Mouse (Mus musculus) lung, postnatal 0 days (tissue): ENCODE results near the gene Nelfb. TPM values are rescaled to one million over a fixed set of nuclear protein-coding genes. Genes with fewer than 3 reads are reported as not detected.

ENCODE experiments used
- ATAC-seq: fragments of 200-750 bp; cut with Nextera tagmentation; 2 replicates; pipeline ENCODE4 v1.8.0; 2017; ENCODE audit warnings: moderate library complexity
- DNase-seq: peaks from one replicate; pipeline ENCODE4 v3.0.0-alpha.2; 2016; ENCODE audit warnings: low spot score
- H3K27ac ChIP-seq: fragments of 300-500 bp; sonication (generic); 2 replicates; pipeline ENCODE4 v1.5.1; 2014; ENCODE audit warnings: antibody characterized with exemption, mild to moderate bottlenecking, low read length, mixed read lengths
- H3K27me3 ChIP-seq: fragments of 300-500 bp; sonication (generic); replicated peaks from 2 replicates; pipeline ENCODE4 v1.6.1; 2014; ENCODE audit warnings: low read length, mixed read lengths; ENCODE audit not compliant: insufficient read depth
- H3K36me3 ChIP-seq: fragments of 300-500 bp; sonication (generic); 2 replicates; pipeline ENCODE4 v1.6.1; 2014; ENCODE audit warnings: low read length, mixed read lengths; ENCODE audit not compliant: insufficient read depth
- H3K4me1 ChIP-seq: fragments of 300-500 bp; sonication (generic); 2 replicates; pipeline ENCODE4 v1.6.1; 2014; ENCODE audit warnings: antibody characterized with exemption, low read depth, low read length, mixed read lengths; ENCODE audit not compliant: insufficient read depth
- H3K4me2 ChIP-seq: fragments of 300-500 bp; sonication (generic); replicated peaks from 2 replicates; pipeline ENCODE4 v1.6.1; 2014; ENCODE audit warnings: low read depth, mild to moderate bottlenecking, low read length, moderate library complexity, mixed read lengths
- H3K4me3 ChIP-seq: fragments of 300-500 bp; sonication (generic); 2 replicates; pipeline ENCODE4 v1.5.1; 2014; ENCODE audit warnings: low read depth, low read length
- H3K9ac ChIP-seq: fragments of 300-500 bp; sonication (generic); replicated peaks from 2 replicates; pipeline ENCODE4 v1.6.1; 2014; ENCODE audit warnings: low read depth, mild to moderate bottlenecking
- H3K9me3 ChIP-seq: fragments of 300-500 bp; sonication (generic); 2 replicates; pipeline ENCODE4 v1.6.1; 2016; ENCODE audit warnings: low read length, mixed read lengths
- CTCF ChIP-seq: IDR thresholded peaks from 2 replicates; pipeline ENCODE4 v1.5.1; 2016; ENCODE audit warnings: antibody characterized with exemption, mild to moderate bottlenecking
- EP300 ChIP-seq: IDR thresholded peaks from 2 replicates; pipeline ENCODE4 v1.6.1; 2016; ENCODE audit warnings: antibody characterized with exemption, mild to moderate bottlenecking, control low read depth
- WGBS: fragments of 180-500 bp; shearing (Covaris S2); extraction: QIAGEN DNeasy Blood & Tissue Kit; methylation state at CpG from one replicate; pipeline ENCODE4 v1.1.7; 2014; 5-methylcytosine and 5-hydroxymethylcytosine counted together
- polyA plus RNA-seq: library from polyadenylated mRNA; unstranded; fragments of >200 nt; fragmentation: Nextera tagmentation; extraction: Ambion mirVana; gene quantifications from 2 replicates; pipeline ENCODE4 v1.2.1, GENCODE M21; 2015

The Nelfb gene
- polyA plus RNA-seq, 1 experiment from 2014 or later, result 74.0 TPM

GRCm38 (mm10) chr2:25246183-25247072, 35.1 kb upstream of the Nelfb start, which contains the start of gene AL732309.1:
Gene AL732309.1 (minus strand): TSS chr2:25246863.
- H3K4me3 ChIP-seq, result no peak within 1 kb of the TSS
- no peaks in the 10 kb centered on the region for H3K9me3 ChIP-seq
- H3K4me1 ChIP-seq, result peaks cover 7% of the 10 kb centered on the region; the same call in 1 of the 2 replicates
- ATAC-seq, result peak; percentile 38; the same call in 1 of the 2 replicates
- peak; percentile 26 for DNase-seq
- TF ChIP-seq CTCF, result no peak
- no peak for TF ChIP-seq EP300
- H3K4me2 ChIP-seq, result no peak within 1 kb of the TSS
- H3K9ac ChIP-seq, result no peak within 1 kb of the TSS
- 79% methylated on average over 10 of the region's 10 CpGs for WGBS
- peaks cover 7% of the 10 kb centered on the region; the same call in 1 of the 2 replicates for H3K27me3 ChIP-seq
- H3K27ac ChIP-seq, result no peak within 1 kb of the TSS
- peaks cover 24% of the 10 kb centered on the region for H3K36me3 ChIP-seq

GRCm38 (mm10) chr2:25244144-25244543, 32.9 kb upstream of the Nelfb start:
- Histone ChIP-seq H3K4me1 (peaks cover 11% of the 10 kb centered on the region), H3K27me3 (peaks cover 9% of the 10 kb centered on the region; the same call in 1 of the 2 replicates), H3K27ac (no peak overlapping the region), H3K9me3 (no peaks in the 10 kb centered on the region), H3K9ac (no peak overlapping the region), H3K4me2 (no peak overlapping the region), H3K36me3 (peaks cover 15% of the 10 kb centered on the region; the same call in 1 of the 2 replicates), H3K4me3 (no peak overlapping the region)
- DNase-seq (no peak), ATAC-seq (no peak)
- TF ChIP-seq CTCF (no peak), EP300 (no peak)
- 83% methylated on average over 4 of the region's 4 CpGs for WGBS

- Histone ChIP-seq H3K9me3 (no peaks in the 10 kb centered on the region), H3K4me2 (no peak overlapping the region), H3K4me3 (no peak overlapping the region), H3K4me1 (peaks cover 11% of the 10 kb centered on the region), H3K36me3 (0 out of 2 replicates have a peak, but pooled peaks cover 10% of the 10 kb centered on the region), H3K27ac (no peak overlapping the region), H3K9ac (no peak overlapping the region), H3K27me3 (peaks cover 9% of the 10 kb centered on the region; the same call in 1 of the 2 replicates)
- ATAC-seq (no peak), DNase-seq (no peak)
- WGBS, result 70% methylated on average over 8 of the region's 8 CpGs
- no peak for TF ChIP-seq EP300
- TF ChIP-seq CTCF, result no peak
Observed at GRCm38 (mm10) chr2:25243342-25243741, 32.1 kb upstream of the Nelfb start.

DNA sequence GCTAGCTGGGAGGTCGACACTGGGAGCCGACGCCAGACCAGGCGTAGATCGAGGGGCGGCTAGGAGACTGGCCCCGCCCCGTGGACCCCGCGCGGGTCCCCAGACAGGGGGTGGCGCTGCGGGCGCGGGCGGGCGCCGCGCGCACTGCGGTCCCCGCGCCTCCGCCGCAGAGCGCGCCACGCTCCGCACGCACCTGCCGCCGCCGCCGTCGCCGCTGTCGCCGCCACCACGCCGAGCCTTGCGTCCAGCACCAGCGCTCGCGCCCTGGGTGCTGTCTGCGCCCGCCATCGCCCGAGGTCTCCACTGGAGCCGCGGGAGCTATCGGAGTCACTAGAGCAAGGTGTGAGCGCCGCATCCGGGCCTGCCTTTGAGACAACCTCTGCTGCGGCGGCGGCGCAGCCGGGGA, 30.8 kb upstream of the Nelfb start, which contains the start of the genes Rnf208 and Cysrt1:
TSS of gene Rnf208 (plus strand) at position 155 of the 406 bp plus-strand sequence.
TSS of gene Cysrt1 (minus strand) at position 352 of the 406 bp plus-strand sequence.
- WGBS, result 1% methylated on average over 43 of the region's 59 CpGs
- H3K36me3 ChIP-seq, result no peaks in the 10 kb centered on the region
- no peak within 1 kb of the TSS for H3K9ac ChIP-seq
- ATAC-seq (no peak), DNase-seq (no peak)
- H3K27me3 ChIP-seq, result peaks cover 9% of the 10 kb centered on the region; the same call in 1 of the 2 replicates
- peak within 1 kb of the TSS; percentile 44 for H3K4me3 ChIP-seq
- H3K4me2 ChIP-seq, result peak within 1 kb of the TSS; percentile 79
- TF ChIP-seq CTCF (no peak), EP300 (no peak)
- H3K27ac ChIP-seq, result peak within 1 kb of the TSS; percentile 16; the same call in 1 of the 2 replicates
- H3K9me3 ChIP-seq, result no peaks in the 10 kb centered on the region
- H3K4me1 ChIP-seq, result peaks cover 11% of the 10 kb centered on the region

- H3K9ac ChIP-seq, result no peak overlapping the region
Observed at GRCm38 (mm10) chr2:25241438-25241775, 30.1 kb upstream of the Nelfb start.

GRCm38 (mm10) chr2:25240723-25241437, 29.6 kb upstream of the Nelfb start:
- peaks cover 11% of the 10 kb centered on the region for H3K4me1 ChIP-seq
- no peak overlapping the region for H3K9ac ChIP-seq
- ATAC-seq (peak; percentile 85), DNase-seq (peak; percentile 88)
- peak overlapping the region; percentile 44 for H3K4me3 ChIP-seq
- H3K27ac ChIP-seq, result peak overlapping the region; percentile 16; the same call in 1 of the 2 replicates
- H3K9me3 ChIP-seq, result no peaks in the 10 kb centered on the region
- TF ChIP-seq EP300 (no peak; the same call in 1 of the 2 replicates), CTCF (no peak; the same call in 1 of the 2 replicates)
- peaks cover 9% of the 10 kb centered on the region; the same call in 1 of the 2 replicates for H3K27me3 ChIP-seq
- H3K36me3 ChIP-seq, result no peaks in the 10 kb centered on the region
- 2% methylated on average over 29 of the region's 29 CpGs for WGBS
- peak overlapping the region; percentile 79 for H3K4me2 ChIP-seq

More at GRCm38 (mm10) chr2:25241438-25241775, 30.1 kb upstream of the Nelfb start:
- Histone ChIP-seq H3K4me2 (peak overlapping the region; percentile 79), H3K4me3 (peak overlapping the region; percentile 44; the same call in 1 of the 2 replicates), H3K4me1 (peaks cover 11% of the 10 kb centered on the region), H3K9me3 (no peaks in the 10 kb centered on the region), H3K36me3 (no peaks in the 10 kb centered on the region), H3K27ac (peak overlapping the region; percentile 16; the same call in 1 of the 2 replicates), H3K27me3 (peaks cover 9% of the 10 kb centered on the region; the same call in 1 of the 2 replicates)
- WGBS, result 12% methylated on average over 6 of the region's 6 CpGs
- TF ChIP-seq EP300 (0 out of 2 replicates have a peak, but pooled peaks have one; percentile 26), CTCF (no peak)
- DNase-seq (peak; percentile 51), ATAC-seq (peak; percentile 32)
